Mouse (Mus musculus) cerebellum, adult 9-10 months (tissue): ENCODE results near the gene Tmem175.

Source experiments
- DNase-seq: peaks from one replicate; pipeline ENCODE4 v3.0.0; 2022

Tmem175 gene

GRCm38 (mm10) chr5:108678296-108678854 is 48.8 kb downstream of the Tmem175 start:
- DNase-seq = no peak

DNA sequence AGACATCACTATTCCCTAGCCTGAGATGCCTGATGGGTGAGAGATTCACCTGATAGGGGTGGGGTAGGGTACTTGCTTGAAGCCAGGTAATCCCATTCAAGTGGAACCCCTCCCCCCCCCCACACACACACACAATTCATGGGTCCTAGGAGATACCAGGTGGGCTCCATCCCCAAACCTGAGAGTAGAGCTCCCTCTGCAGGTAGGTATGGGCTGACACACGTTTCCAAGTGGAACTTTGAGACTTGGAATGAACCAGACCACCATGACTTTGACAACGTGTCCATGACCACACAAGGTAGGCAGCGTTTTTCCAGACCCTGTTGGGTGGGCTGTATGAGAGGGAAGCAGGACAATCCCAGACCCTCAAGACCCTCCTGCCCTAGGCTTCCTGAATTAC is 50.3 kb downstream of the Tmem175 start:
- DNase-seq = no peak

DNA sequence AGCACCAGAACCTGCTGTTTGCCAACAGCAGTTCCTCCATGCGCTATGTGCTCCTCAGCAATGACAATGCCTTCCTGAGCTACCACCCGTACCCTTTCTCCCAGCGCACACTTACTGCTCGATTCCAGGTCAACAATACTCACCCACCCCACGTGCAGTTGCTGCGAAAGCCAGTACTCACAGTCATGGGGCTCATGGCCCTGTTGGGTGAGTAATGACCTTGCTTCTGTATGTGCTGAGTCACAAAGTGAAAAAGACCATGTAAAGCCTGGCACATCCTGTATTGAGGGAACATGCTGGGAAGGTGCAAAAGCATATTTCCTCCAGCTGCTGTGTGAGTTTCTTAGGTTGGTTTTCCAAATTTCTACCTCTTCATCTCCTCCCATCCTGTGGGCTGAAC is 51.3 kb downstream of the Tmem175 start:
- DNase-seq = no peak

DNA sequence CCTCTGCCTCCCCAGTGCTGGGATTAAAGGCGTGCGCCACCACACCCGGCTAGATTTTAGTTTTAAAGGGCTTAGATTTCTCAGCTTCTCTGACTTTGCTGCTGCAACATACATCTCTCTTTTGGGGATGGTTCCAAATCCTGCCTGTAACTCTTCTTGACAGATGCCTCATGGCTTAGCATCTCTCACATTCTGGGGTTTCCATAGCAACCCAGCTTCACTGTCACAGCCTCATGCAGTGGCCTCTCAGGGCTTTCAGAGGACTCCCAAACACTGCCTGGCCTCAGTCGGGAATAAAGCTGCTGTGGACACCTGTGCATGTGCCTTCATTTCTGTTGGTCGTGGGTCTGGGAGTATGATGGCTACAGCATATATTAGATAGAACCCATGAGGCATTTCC is 59.5 kb downstream of the Tmem175 start:
- no peak for DNase-seq

GRCm38 (mm10) chr5:108691152-108691551 is 61.6 kb downstream of the Tmem175 start:
- DNase-seq = no peak

- no peak for DNase-seq
Observed at GRCm38 (mm10) chr5:108692271-108692670, 62.7 kb downstream of the Tmem175 start, which contains the start of gene Fgfrl1. Gene Fgfrl1 (plus strand): TSS chr5:108692382.

GRCm38 (mm10) chr5:108693872-108694288 is 64.3 kb downstream of the Tmem175 start:
- no peak for DNase-seq

DNA sequence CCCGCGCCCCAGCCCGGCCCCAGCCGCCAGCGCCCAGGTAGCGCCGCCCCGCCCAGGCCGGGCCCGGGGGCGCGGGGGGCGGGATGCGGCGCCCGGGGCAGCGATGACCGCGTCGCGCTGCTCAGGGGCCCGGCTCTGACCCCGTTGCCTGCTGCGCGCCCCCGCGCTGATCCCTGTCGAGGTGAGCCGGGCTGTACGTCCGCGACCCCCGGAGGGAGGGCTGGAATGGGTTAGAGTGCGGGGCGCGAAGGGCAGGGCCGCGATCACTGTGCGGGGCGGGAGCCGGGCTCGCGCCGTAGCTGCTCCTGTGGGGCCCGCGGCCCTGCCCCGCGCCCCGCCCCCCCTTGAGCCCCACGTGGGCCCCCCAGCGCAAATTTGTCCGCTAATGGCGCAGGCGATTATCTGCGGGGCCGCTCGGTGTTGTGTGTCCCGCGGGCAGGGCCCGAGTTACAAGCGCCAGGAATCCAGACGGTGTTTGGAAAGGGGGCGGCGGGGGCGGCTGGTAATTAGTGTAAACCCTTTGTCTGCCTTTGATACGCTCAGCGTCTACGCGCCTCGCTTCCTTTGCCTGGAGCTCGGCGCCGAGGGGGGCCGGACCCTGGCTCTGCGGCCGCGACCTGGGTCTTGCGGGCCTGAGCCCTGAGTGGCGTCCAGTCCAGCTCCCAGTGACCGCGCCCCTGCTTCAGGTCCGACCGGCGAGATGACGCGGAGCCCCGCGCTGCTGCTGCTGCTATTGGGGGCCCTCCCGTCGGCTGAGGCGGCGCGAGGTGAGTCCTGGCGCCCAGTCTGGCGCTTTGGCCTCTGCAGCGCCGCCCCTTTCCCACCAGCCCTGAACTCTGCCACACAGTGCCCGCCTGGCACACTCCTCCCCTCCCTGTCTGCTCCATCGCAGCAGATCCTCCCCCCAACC is 65.0 kb downstream of the Tmem175 start:
- DNase-seq = no peak

DNA sequence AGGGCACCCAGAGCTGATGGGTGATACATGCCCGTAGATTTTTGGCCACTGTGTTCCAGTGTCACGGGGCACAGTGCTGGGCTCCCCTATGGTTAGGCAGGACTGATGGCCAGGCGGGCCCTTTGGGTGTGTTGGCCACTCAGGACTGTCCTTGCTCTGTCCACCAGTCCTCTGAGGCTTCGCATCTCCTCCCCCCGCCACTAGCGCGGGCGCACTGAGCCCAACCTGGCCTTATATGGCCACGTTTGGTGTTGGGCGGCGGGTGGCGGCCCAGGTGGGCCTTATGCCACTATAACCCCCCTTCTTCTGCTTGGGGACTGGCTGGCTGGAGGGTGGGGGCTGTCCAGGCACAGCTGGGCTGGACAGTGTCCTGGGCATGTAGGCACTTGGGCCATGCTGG is 66.3 kb downstream of the Tmem175 start:
- no peak for DNase-seq

- no peak for DNase-seq
Observed at GRCm38 (mm10) chr5:108696542-108696941, 67.0 kb downstream of the Tmem175 start.

GRCm38 (mm10) chr5:108697341-108697753 is 67.8 kb downstream of the Tmem175 start:
- DNase-seq = no peak
